9 mouse cellular contexts compared by ENCODE assay signal in genomic region chr17:84510961-84511639, GRCm38 (mm10). TPM values are rescaled to one million over a fixed set of nuclear protein-coding genes. Genes with fewer than 3 reads are reported as not detected.
DNase-seq lines count a peak whose midpoint lies in the region; ATAC-seq and TF ChIP-seq lines count a peak whose summit lies in the region.
"Had no signal": no experiment of that assay in that cellular context is flagged by ENCODE, and none has a peak within 500 bp of the region (broad histone marks: within the 10 kb centered on the region; RNA-seq: fewer than 3 reads in every experiment).

No protein-coding gene starts in this region.

- 0 out of 2 replicates have a peak, but pooled peaks have one; percentile 10 for ATAC-seq in heart, postnatal 0 days (ENCODE audit: insufficient read depth, low read depth)
- peak; percentile 18; the same call in 1 of the 2 replicates for ATAC-seq in lung, embryonic 16.5 days (ENCODE audit: low read depth)

- WGBS in heart, adult 2 months, result 52% methylated on average over 11 of the region's 11 CpGs
- WGBS in heart, postnatal 0 days, result 45% methylated on average over 11 of the region's 11 CpGs
- WGBS in lung, embryonic 16.5 days, result 26% methylated on average over 11 of the region's 11 CpGs

- peak overlapping the region; percentile 68 for H3K27ac ChIP-seq in heart, adult 2 months
- peak overlapping the region; percentile 46 for H3K27ac ChIP-seq in heart, postnatal 0 days (ENCODE audit: low read depth)
- H3K27ac ChIP-seq in lung, embryonic 16.5 days (ENCODE audit: low read length), result peak overlapping the region; percentile 75

- H3K79me2 ChIP-seq in heart, adult 2 months (replicated peaks; ENCODE audit: control insufficient read depth, insufficient read depth, low read length), result no peaks in the 10 kb centered on the region

- no peak for TF ChIP-seq POLR2A in heart, adult 2 months (IDR thresholded peaks at IDR 0.05; ENCODE audit: insufficient read depth, low read depth, low read length)

- H3K4me1 ChIP-seq in heart, adult 2 months (ENCODE audit: control insufficient read depth, insufficient read depth, low read length), result peaks cover 4% of the 10 kb centered on the region
- H3K4me1 ChIP-seq in E14TG2a.4 (replicated peaks; ENCODE audit: low read depth, low read length), result peaks cover 15% of the 10 kb centered on the region
- 0 out of 2 replicates have a peak, but pooled peaks cover 3% of the 10 kb centered on the region for H3K4me1 ChIP-seq in heart, postnatal 0 days (ENCODE audit: control insufficient read depth, insufficient read depth)
- peaks cover 18% of the 10 kb centered on the region for H3K4me1 ChIP-seq in lung, embryonic 16.5 days (replicated peaks; ENCODE audit: control insufficient read depth, insufficient read depth, low read length)

- peak overlapping the region; percentile 98 for H3K4me2 ChIP-seq in heart, postnatal 0 days (ENCODE audit: low read depth, low read length)
- peak overlapping the region; percentile 89 for H3K4me2 ChIP-seq in lung, embryonic 16.5 days (ENCODE audit: low read depth, low read length)

- no peak for TF ChIP-seq CTCF in heart, adult 2 months (IDR thresholded peaks at IDR 0.05)
- TF ChIP-seq CTCF in E14TG2a.4 (conservative IDR thresholded peaks at IDR 0.05; ENCODE audit: low read length), result no peak
- no peak for TF ChIP-seq CTCF in heart, postnatal 0 days (IDR thresholded peaks at IDR 0.05; ENCODE audit: low read depth)

- H3K27me3 ChIP-seq in heart, adult 2 months (ENCODE audit: control insufficient read depth, insufficient read depth, low read length), result no peaks in the 10 kb centered on the region
- peaks cover 16% of the 10 kb centered on the region for H3K27me3 ChIP-seq in E14TG2a.4 (ENCODE audit: insufficient read depth, low read length)
- no peaks in the 10 kb centered on the region for H3K27me3 ChIP-seq in heart, postnatal 0 days (ENCODE audit: control insufficient read depth, insufficient read depth, low read length)
- no peaks in the 10 kb centered on the region for H3K27me3 ChIP-seq in lung, embryonic 16.5 days (ENCODE audit: control insufficient read depth, insufficient read depth, low read depth, low read length)

- H3K4me3 ChIP-seq in heart, adult 2 months, result peak overlapping the region; percentile 55
- peak overlapping the region; percentile 90 for H3K4me3 ChIP-seq in E14TG2a.4 (replicated peaks; ENCODE audit: low read length)
- peak overlapping the region; percentile 75 for H3K4me3 ChIP-seq in heart, postnatal 0 days (ENCODE audit: low read depth, low read length)
- H3K4me3 ChIP-seq in lung, embryonic 16.5 days (ENCODE audit: low read length), result peak overlapping the region; percentile 89

- no peaks in the 10 kb centered on the region for H3K9me3 ChIP-seq in E14TG2a.4 (ENCODE audit: low read length)
- no peaks in the 10 kb centered on the region for H3K9me3 ChIP-seq in heart, postnatal 0 days (replicated peaks; ENCODE audit: control insufficient read depth, low read length)
- H3K9me3 ChIP-seq in lung, embryonic 16.5 days (ENCODE audit: control insufficient read depth, low read length), result no peaks in the 10 kb centered on the region

- DNase-seq in heart, adult 2 months, result no peak
- DNase-seq in heart, adult 9 months (ENCODE audit: low spot score in 2 of 2), result no peak
- DNase-seq in heart, postnatal 0 days (ENCODE audit: low spot score), result no peak
- DNase-seq in left cerebral cortex, postnatal 10 days (ENCODE audit: extremely low spot score in 1 of 2, low spot score in 2 of 2), result no peak
- DNase-seq in ovary, adult 18-20 months (ENCODE audit: low spot score), result no peak
- DNase-seq in spleen, postnatal 14 days (ENCODE audit: low spot score in 2 of 2), result no peak

- intact Hi-C loops in heart, adult 2 months (cut with DNase I), result no loop called here
- intact Hi-C loops in left cerebral cortex, postnatal 10 days (cut with DNase I), result no loop called here

- H3K9ac ChIP-seq in heart, adult 2 months (ENCODE audit: low read depth, low read length), result 0 out of 2 replicates have a peak overlapping the region, but pooled peaks have one; percentile 35
- no peak overlapping the region for H3K9ac ChIP-seq in heart, postnatal 0 days (replicated peaks; ENCODE audit: low read depth, low read length)
- peak overlapping the region; percentile 88 for H3K9ac ChIP-seq in lung, embryonic 16.5 days (ENCODE audit: low read length)

- no peak for TF ChIP-seq EP300 in heart, adult 2 months (IDR thresholded peaks at IDR 0.05; ENCODE audit: insufficient read depth, low read depth, low read length)
- no peak for TF ChIP-seq EP300 in heart, postnatal 0 days (IDR thresholded peaks at IDR 0.05; ENCODE audit: low read depth)

- no peaks in the 10 kb centered on the region; the same call in 1 of the 2 replicates for H3K36me3 ChIP-seq in heart, adult 2 months (ENCODE audit: control insufficient read depth, insufficient read depth, low read length)
- H3K36me3 ChIP-seq in E14TG2a.4 (ENCODE audit: insufficient read depth, low read length), result no peaks in the 10 kb centered on the region
- H3K36me3 ChIP-seq in heart, postnatal 0 days (replicated peaks; ENCODE audit: control insufficient read depth, insufficient read depth, low read length), result no peaks in the 10 kb centered on the region
- no peaks in the 10 kb centered on the region for H3K36me3 ChIP-seq in lung, embryonic 16.5 days (ENCODE audit: control insufficient read depth, insufficient read depth, low read length)

RNA-seq across cellular contexts. Expression of gene Plekhh2, which starts 0.6 kb away (rescaled TPM):
- 1 to 10 TPM; 1.4 to 2.0 TPM for total RNA-seq in heart, adult 2 months (2021)
- polyA plus RNA-seq in heart, adult 2 months (2012; rRNA removed), result 1.7 and 3.1 TPM in 2 replicates
- 1.6 TPM in 2 replicates for total RNA-seq in heart, postnatal 0 days (2014; rRNA removed; ENCODE audit: low replicate concordance)
- polyA plus RNA-seq in heart, postnatal 0 days (2015; fragmentation: Nextera tagmentation; extraction: Ambion mirVana), result 0.68 and 0.73 TPM in 2 replicates
- 10.2 and 10.5 TPM in 2 replicates for polyA plus RNA-seq in lung, embryonic 16.5 days (2015; fragmentation: Nextera tagmentation; extraction: Ambion mirVana)
- total RNA-seq in left cerebral cortex, postnatal 10 days (2021), result 1 to 10 TPM; 3.2 to 5.4 TPM
- polyA plus RNA-seq: erythroblast, embryonic 14.5 days had no signal

RNA-seq across cellular contexts. Expression of gene Thada, which starts 45.1 kb away (rescaled TPM):
- 1 to 10 TPM; 7.7 to 8.3 TPM for total RNA-seq in heart, adult 2 months (2021)
- 5.0 and 6.3 TPM in 2 replicates for polyA plus RNA-seq in heart, adult 2 months (2012; rRNA removed)
- total RNA-seq in heart, postnatal 0 days (2014; rRNA removed; ENCODE audit: low replicate concordance), result 12.6 and 20.3 TPM in 2 replicates
- 2.3 and 2.4 TPM in 2 replicates for polyA plus RNA-seq in heart, postnatal 0 days (2015; fragmentation: Nextera tagmentation; extraction: Ambion mirVana)
- 7.8 and 8.6 TPM in 2 replicates for polyA plus RNA-seq in lung, embryonic 16.5 days (2015; fragmentation: Nextera tagmentation; extraction: Ambion mirVana)
- total RNA-seq in left cerebral cortex, postnatal 10 days (2021), result 10 to 100 TPM; 13.3 to 13.8 TPM
